Mouse (Mus musculus): ENCODE results near the gene Maml1. TPM values are rescaled to one million over a fixed set of nuclear protein-coding genes. Genes with fewer than 3 reads are reported as not detected.
A peak's percentile ranks its signal among the peaks of the same experiment; 100 is the strongest.

Gene Maml1
- total RNA-seq, 2 experiments from 2014 or later, result 2.9 to 9.6 TPM

- ATAC-seq (replicated peaks; ENCODE audit: low FRiP score, low TSS enrichment, poor library complexity, severe bottlenecking), result no peak
Measured at GRCm38 (mm10) chr11:50285696-50286095, 6.4 kb downstream of the Maml1 start.

- no peak for ATAC-seq (replicated peaks; ENCODE audit: low FRiP score, low TSS enrichment, poor library complexity, severe bottlenecking)
Measured at GRCm38 (mm10) chr11:50285263-50285662, 6.8 kb downstream of the Maml1 start.

GRCm38 (mm10) chr11:50280053-50280452, 12.1 kb downstream of the Maml1 start:
- ATAC-seq (replicated peaks; ENCODE audit: low FRiP score, low TSS enrichment, poor library complexity, severe bottlenecking), result no peak

- no peak for ATAC-seq (replicated peaks; ENCODE audit: low FRiP score, low TSS enrichment, poor library complexity, severe bottlenecking)
Measured at GRCm38 (mm10) chr11:50279005-50279404, 13.1 kb downstream of the Maml1 start.

GRCm38 (mm10) chr11:50277706-50278105, 14.4 kb downstream of the Maml1 start:
- no peak for ATAC-seq (replicated peaks; ENCODE audit: low FRiP score, low TSS enrichment, poor library complexity, severe bottlenecking)

DNA sequence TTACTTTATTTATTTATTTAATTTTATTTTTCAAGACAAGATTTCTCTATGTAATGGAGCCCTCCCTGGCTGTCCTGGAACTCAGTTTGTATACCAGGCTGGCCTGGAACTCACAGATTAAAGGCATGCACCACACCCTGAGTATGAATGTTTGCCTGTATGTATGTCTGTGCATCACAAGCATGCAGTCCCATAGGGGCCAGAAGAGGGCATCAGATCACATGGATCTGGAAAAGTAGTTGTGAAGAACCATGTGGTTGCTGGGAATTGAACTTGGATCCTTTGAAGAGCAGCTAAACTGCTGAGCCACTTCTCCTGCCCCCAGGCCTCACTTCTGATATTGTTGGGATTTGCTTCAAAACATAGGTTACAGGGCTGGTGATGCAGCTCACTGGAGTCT, 15.1 kb downstream of the Maml1 start:
- ATAC-seq (replicated peaks; ENCODE audit: low FRiP score, low TSS enrichment, poor library complexity, severe bottlenecking), result no peak

- no peak for ATAC-seq (replicated peaks; ENCODE audit: low FRiP score, low TSS enrichment, poor library complexity, severe bottlenecking)
Measured at GRCm38 (mm10) chr11:50275568-50276151, 16.5 kb downstream of the Maml1 start.

DNA sequence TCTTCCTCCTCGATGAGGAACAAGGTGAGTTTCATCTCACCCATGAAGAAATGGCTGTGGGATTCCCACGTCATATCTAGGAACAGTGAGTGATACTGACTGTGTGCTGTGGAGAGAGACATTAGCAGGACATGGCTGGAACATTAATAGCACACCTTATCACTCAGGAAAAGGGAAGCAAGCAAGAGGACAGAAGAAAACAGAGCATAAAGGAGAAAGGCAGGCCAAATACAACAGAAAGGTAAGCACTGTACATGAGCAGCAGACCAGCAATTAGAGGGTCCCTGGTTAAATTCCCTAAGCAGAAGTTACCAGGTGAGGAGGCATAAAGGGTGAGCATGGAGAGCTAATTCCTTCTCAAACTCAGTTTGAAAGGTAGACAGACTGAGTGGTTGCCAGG, 17.0 kb downstream of the Maml1 start:
- no peak for ATAC-seq (replicated peaks; ENCODE audit: low FRiP score, low TSS enrichment, poor library complexity, severe bottlenecking)

- no peak for ATAC-seq (replicated peaks; ENCODE audit: low FRiP score, low TSS enrichment, poor library complexity, severe bottlenecking)
Measured at GRCm38 (mm10) chr11:50272819-50273218, 19.3 kb downstream of the Maml1 start.

DNA sequence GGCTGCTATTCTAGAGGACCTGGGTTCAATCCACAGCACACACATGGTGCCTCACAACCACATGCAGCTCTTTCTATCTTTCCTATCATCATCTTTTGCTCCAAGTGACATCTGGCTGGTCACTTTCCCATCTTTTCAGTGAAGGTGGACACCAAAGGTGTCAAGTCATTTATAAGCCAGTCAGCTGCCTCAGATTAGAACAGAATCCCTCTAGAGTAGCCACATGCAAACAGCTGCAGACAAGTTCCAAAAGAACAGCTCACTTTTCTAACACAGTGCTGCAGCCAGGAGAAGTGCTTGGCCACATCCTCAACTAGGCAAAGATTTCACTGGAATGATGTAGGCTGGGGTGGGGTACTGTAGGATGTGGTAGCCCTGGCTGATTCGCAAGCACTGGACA, 22.2 kb downstream of the Maml1 start:
- no peak for ATAC-seq (replicated peaks; ENCODE audit: low FRiP score, low TSS enrichment, poor library complexity, severe bottlenecking)

GRCm38 (mm10) chr11:50269163-50269562, 22.9 kb downstream of the Maml1 start:
- 0 out of 2 replicates have a peak, but pooled peaks have one; percentile 56 for ATAC-seq (replicated peaks; ENCODE audit: low FRiP score, low TSS enrichment, poor library complexity, severe bottlenecking)

- no peak for ATAC-seq (replicated peaks; ENCODE audit: low FRiP score, low TSS enrichment, poor library complexity, severe bottlenecking)
Measured at GRCm38 (mm10) chr11:50266997-50267396, 25.1 kb downstream of the Maml1 start.

- no peak for ATAC-seq (replicated peaks; ENCODE audit: low FRiP score, low TSS enrichment, poor library complexity, severe bottlenecking)
Measured at GRCm38 (mm10) chr11:50265931-50266330, 26.2 kb downstream of the Maml1 start.

DNA sequence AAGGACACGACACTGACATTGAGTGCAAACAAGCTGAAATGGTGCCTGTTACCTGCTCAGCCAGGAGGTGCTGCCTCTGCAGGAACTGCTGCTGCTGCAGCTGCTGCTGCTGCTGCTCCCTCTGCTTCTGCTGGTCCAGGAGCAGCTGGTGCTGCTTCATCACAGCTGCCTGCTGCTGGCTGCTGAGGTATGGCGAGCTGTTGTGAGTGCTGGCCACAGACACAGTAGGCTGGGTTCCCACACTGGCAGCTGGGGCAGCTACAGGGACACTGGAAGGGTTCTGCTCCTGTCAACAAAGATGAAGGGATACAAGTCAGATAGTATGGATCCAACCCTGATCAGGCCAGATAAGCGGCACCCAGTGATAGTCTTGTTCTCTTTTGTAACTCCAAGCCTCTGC, 28.9 kb downstream of the Maml1 start:
- ATAC-seq (replicated peaks; ENCODE audit: low FRiP score, low TSS enrichment, poor library complexity, severe bottlenecking), result no peak

DNA sequence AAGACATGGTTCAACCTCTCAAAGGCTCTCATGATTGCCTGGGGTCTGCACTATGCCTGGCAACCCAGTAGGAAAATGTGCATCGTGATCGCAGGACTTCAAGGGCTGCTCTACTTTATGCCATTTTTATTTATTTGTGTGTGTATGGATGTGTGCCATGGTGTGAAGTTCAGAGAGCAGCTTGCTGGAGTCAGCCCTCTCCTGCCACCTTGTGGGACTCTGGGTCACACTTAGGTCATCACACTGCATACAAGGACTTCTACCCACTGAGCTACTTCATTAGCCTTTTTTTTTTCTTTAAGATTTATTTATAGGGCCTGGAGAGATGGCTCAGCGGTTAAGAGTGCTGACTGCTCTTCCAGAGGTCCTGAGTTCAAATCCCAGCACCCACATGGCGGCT, 30.1 kb downstream of the Maml1 start:
- ATAC-seq (replicated peaks; ENCODE audit: low FRiP score, low TSS enrichment, poor library complexity, severe bottlenecking), result peak; percentile 65; the same call in 1 of the 2 replicates

- no peak for ATAC-seq (replicated peaks; ENCODE audit: low FRiP score, low TSS enrichment, poor library complexity, severe bottlenecking)
Measured at GRCm38 (mm10) chr11:50258310-50258709, 33.8 kb downstream of the Maml1 start.

DNA sequence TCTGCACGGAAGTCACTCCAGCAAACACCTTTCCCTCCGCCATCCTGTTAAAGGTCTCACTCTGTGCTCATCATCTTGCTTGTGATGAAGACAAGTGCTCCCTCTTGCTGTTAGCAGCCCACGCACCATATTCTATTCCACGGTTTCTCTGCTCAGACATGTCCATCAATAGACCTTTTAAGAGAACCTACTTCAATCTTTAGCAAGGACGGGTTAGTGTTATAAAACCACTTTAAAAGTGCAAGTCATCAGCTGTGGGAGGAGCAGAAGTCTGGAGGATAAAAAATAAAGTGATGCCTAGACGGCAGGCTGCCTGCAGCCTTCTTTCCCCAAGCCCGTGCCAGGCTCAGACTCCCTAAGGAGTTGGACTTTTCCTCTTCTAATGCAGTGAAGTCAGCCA, 35.5 kb downstream of the Maml1 start:
- no peak for ATAC-seq (replicated peaks; ENCODE audit: low FRiP score, low TSS enrichment, poor library complexity, severe bottlenecking)

- no peak for ATAC-seq (replicated peaks; ENCODE audit: low FRiP score, low TSS enrichment, poor library complexity, severe bottlenecking)
Measured at GRCm38 (mm10) chr11:50254010-50254580, 38.0 kb downstream of the Maml1 start.

DNA sequence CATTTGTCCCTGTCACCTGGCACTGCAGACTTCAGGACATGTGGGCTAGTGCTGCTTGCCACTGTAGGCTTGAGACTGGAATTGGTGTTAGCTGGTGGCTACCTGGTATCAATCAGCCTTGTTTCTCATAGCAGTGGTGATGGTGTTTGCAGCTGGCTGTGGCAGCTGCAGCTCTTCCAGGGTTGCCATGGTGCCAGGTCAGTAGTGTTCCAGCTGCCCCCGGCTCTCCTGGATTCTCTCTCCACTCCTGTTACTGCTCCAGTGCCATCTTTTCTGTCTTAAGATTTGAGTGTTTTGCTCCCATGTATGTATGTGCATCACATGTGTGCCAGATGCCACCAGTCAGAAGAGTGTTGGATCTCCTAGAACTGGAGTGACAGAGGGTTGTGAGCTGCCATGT, 38.7 kb downstream of the Maml1 start:
- ATAC-seq (replicated peaks; ENCODE audit: low FRiP score, low TSS enrichment, poor library complexity, severe bottlenecking), result 0 out of 2 replicates have a peak, but pooled peaks have one; percentile 18

DNA sequence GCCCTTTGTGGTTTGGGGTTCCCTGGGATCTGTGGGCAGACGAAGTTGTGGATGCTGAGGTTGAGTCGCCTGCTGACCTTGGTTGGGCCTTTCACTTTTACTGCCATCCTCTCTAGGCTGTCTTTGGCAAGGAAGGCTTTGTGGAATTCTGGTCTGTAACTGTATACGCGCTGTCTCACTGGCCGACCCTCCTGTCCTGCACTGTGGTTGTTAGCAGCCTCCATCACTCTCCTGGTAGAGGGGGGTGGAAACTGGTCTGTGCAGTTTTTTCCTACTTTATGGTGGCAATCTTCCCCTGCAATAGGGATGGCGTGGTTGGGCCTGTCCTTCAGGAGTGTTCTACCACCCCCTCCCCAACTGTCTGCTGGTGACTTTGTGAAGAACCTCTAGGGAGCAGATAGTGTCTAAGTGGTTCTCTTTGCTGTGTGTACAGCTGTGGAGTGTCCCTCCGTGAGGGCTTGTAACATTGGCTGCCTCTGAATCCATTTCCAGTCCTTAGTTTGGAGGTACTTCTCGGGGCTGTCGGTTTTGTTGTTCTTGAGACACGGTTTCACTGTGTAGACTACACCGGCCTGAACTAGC, 39.3 kb downstream of the Maml1 start:
- ATAC-seq (replicated peaks; ENCODE audit: low FRiP score, low TSS enrichment, poor library complexity, severe bottlenecking), result no peak

GRCm38 (mm10) chr11:50252166-50252565, 39.9 kb downstream of the Maml1 start:
- no peak for ATAC-seq (replicated peaks; ENCODE audit: low FRiP score, low TSS enrichment, poor library complexity, severe bottlenecking)

Measured in megakaryocyte-erythroid progenitor cell, adult 5-6 weeks (primary cell).